Mouse (Mus musculus) embryonic fibroblast, embryonic 13.5 days (primary cell): ENCODE data around the gene Foxj1.

ENCODE experiments used
- CTCF ChIP-seq: IDR thresholded peaks from 2 replicates; pipeline ENCODE4 v1.5.1; 2011; ENCODE audit warnings: mild to moderate bottlenecking, control low read depth, low read length, moderate library complexity, borderline replicate concordance; ENCODE audit not compliant: insufficient read depth
- POLR2A ChIP-seq: IDR thresholded peaks from 2 replicates; pipeline ENCODE4 v1.6.1; 2011; ENCODE audit warnings: low read depth, mild to moderate bottlenecking, control low read depth, low read length, moderate library complexity

- no peak for TF ChIP-seq CTCF
- TF ChIP-seq POLR2A, result no peak
These were observed 54.2 kb downstream of the Foxj1 start, which contains the start of gene Galr2 for GRCm38 (mm10) chr11:116280751-116281663.
